Mouse (Mus musculus): Measurements from ENCODE around the gene Tubg1. TPM values are rescaled to one million over a fixed set of nuclear protein-coding genes. Genes with fewer than 3 reads are reported as not detected.

Gene Tubg1
- polyA plus RNA-seq, 1 experiment: 39.1 TPM

GRCm38 (mm10) chr11:101161551-101161950, 41.8 kb downstream of the Tubg1 start:
- Histone ChIP-seq H3K4me3 (replicated peaks; ENCODE audit: insufficient read depth, low read depth, low read length) (no peak overlapping the region), H3K27ac (ENCODE audit: insufficient read depth, low read length) (no peak overlapping the region), H3K4me1 (ENCODE audit: control insufficient read depth, insufficient read depth, low read length) (peaks cover 22% of the 10 kb centered on the region), H3K27me3 (ENCODE audit: control insufficient read depth, insufficient read depth, low read length) (no peaks in the 10 kb centered on the region)
- DNase-seq: no peak
- TF ChIP-seq CTCF (IDR thresholded peaks at IDR 0.05; ENCODE audit: borderline replicate concordance, insufficient read depth, low read depth, low read length): no peak
- TF ChIP-seq POLR2A (IDR thresholded peaks at IDR 0.05; ENCODE audit: borderline replicate concordance, insufficient read depth, low read length): no peak
- WGBS: 89% methylated on average over 15 of the region's 15 CpGs

- TF ChIP-seq CTCF (IDR thresholded peaks at IDR 0.05; ENCODE audit: borderline replicate concordance, insufficient read depth, low read depth, low read length): no peak
- TF ChIP-seq POLR2A (IDR thresholded peaks at IDR 0.05; ENCODE audit: borderline replicate concordance, insufficient read depth, low read length): no peak
- WGBS: 30% methylated on average over 5 of the region's 5 CpGs
- peaks cover 22% of the 10 kb centered on the region for H3K4me1 ChIP-seq (ENCODE audit: control insufficient read depth, insufficient read depth, low read length)
- no peaks in the 10 kb centered on the region for H3K27me3 ChIP-seq (ENCODE audit: control insufficient read depth, insufficient read depth, low read length)
- no peak overlapping the region for H3K4me3 ChIP-seq (replicated peaks; ENCODE audit: insufficient read depth, low read depth, low read length)
- H3K27ac ChIP-seq (ENCODE audit: insufficient read depth, low read length): peak overlapping the region; percentile 35; the same call in 1 of the 2 replicates
- no peak for DNase-seq
Measured at GRCm38 (mm10) chr11:101162301-101162700, 42.6 kb downstream of the Tubg1 start.

- no peaks in the 10 kb centered on the region for H3K27me3 ChIP-seq (ENCODE audit: control insufficient read depth, insufficient read depth, low read length)
- TF ChIP-seq POLR2A (IDR thresholded peaks at IDR 0.05; ENCODE audit: borderline replicate concordance, insufficient read depth, low read length) (no peak), CTCF (IDR thresholded peaks at IDR 0.05; ENCODE audit: borderline replicate concordance, insufficient read depth, low read depth, low read length) (no peak)
- H3K4me3 ChIP-seq (replicated peaks; ENCODE audit: insufficient read depth, low read depth, low read length): no peak overlapping the region
- H3K27ac ChIP-seq (ENCODE audit: insufficient read depth, low read length): no peak overlapping the region
- peak; percentile 49 to 66 for DNase-seq
- peaks cover 25% of the 10 kb centered on the region for H3K4me1 ChIP-seq (ENCODE audit: control insufficient read depth, insufficient read depth, low read length)
- 26% methylated on average over 5 of the region's 5 CpGs for WGBS
Measured at GRCm38 (mm10) chr11:101162772-101163171, 43.0 kb downstream of the Tubg1 start.

- Histone ChIP-seq H3K27ac (ENCODE audit: insufficient read depth, low read length) (peak overlapping the region; percentile 8; the same call in 1 of the 2 replicates), H3K4me3 (replicated peaks; ENCODE audit: insufficient read depth, low read depth, low read length) (no peak overlapping the region), H3K27me3 (ENCODE audit: control insufficient read depth, insufficient read depth, low read length) (no peaks in the 10 kb centered on the region), H3K4me1 (ENCODE audit: control insufficient read depth, insufficient read depth, low read length) (peaks cover 30% of the 10 kb centered on the region)
- peak; percentile 37 to 51 for DNase-seq
- TF ChIP-seq POLR2A (IDR thresholded peaks at IDR 0.05; ENCODE audit: borderline replicate concordance, insufficient read depth, low read length): no peak
- TF ChIP-seq CTCF (IDR thresholded peaks at IDR 0.05; ENCODE audit: borderline replicate concordance, insufficient read depth, low read depth, low read length): no peak
- 29% methylated on average over 49 of the region's 49 CpGs for WGBS
Measured at GRCm38 (mm10) chr11:101163476-101164350, 44.0 kb downstream of the Tubg1 start.

GRCm38 (mm10) chr11:101164351-101164665, 44.6 kb downstream of the Tubg1 start:
- DNase-seq: peak; percentile 23 to 45
- peaks cover 30% of the 10 kb centered on the region for H3K4me1 ChIP-seq (ENCODE audit: control insufficient read depth, insufficient read depth, low read length)
- WGBS: 35% methylated on average over 21 of the region's 21 CpGs
- no peaks in the 10 kb centered on the region for H3K27me3 ChIP-seq (ENCODE audit: control insufficient read depth, insufficient read depth, low read length)
- TF ChIP-seq POLR2A (IDR thresholded peaks at IDR 0.05; ENCODE audit: borderline replicate concordance, insufficient read depth, low read length) (no peak), CTCF (IDR thresholded peaks at IDR 0.05; ENCODE audit: borderline replicate concordance, insufficient read depth, low read depth, low read length) (no peak)
- no peak overlapping the region for H3K4me3 ChIP-seq (replicated peaks; ENCODE audit: insufficient read depth, low read depth, low read length)
- H3K27ac ChIP-seq (ENCODE audit: insufficient read depth, low read length): peak overlapping the region; percentile 8; the same call in 1 of the 2 replicates

GRCm38 (mm10) chr11:101164677-101165580, 45.2 kb downstream of the Tubg1 start:
- peaks cover 30% of the 10 kb centered on the region for H3K4me1 ChIP-seq (ENCODE audit: control insufficient read depth, insufficient read depth, low read length)
- H3K4me3 ChIP-seq (replicated peaks; ENCODE audit: insufficient read depth, low read depth, low read length): no peak overlapping the region
- TF ChIP-seq CTCF (IDR thresholded peaks at IDR 0.05; ENCODE audit: borderline replicate concordance, insufficient read depth, low read depth, low read length): no peak
- TF ChIP-seq POLR2A (IDR thresholded peaks at IDR 0.05; ENCODE audit: borderline replicate concordance, insufficient read depth, low read length): no peak
- peak; percentile 19 to 22 for DNase-seq
- no peak overlapping the region for H3K27ac ChIP-seq (ENCODE audit: insufficient read depth, low read length)
- WGBS: 60% methylated on average over 35 of the region's 35 CpGs
- no peaks in the 10 kb centered on the region for H3K27me3 ChIP-seq (ENCODE audit: control insufficient read depth, insufficient read depth, low read length)

- Histone ChIP-seq H3K27ac (ENCODE audit: insufficient read depth, low read length) (no peak overlapping the region), H3K27me3 (ENCODE audit: control insufficient read depth, insufficient read depth, low read length) (no peaks in the 10 kb centered on the region), H3K4me3 (replicated peaks; ENCODE audit: insufficient read depth, low read depth, low read length) (no peak overlapping the region), H3K4me1 (ENCODE audit: control insufficient read depth, insufficient read depth, low read length) (peaks cover 29% of the 10 kb centered on the region)
- 51% methylated on average over 14 of the region's 14 CpGs for WGBS
- DNase-seq: peak; percentile 24 to 41
- TF ChIP-seq POLR2A (IDR thresholded peaks at IDR 0.05; ENCODE audit: borderline replicate concordance, insufficient read depth, low read length) (no peak), CTCF (IDR thresholded peaks at IDR 0.05; ENCODE audit: borderline replicate concordance, insufficient read depth, low read depth, low read length) (no peak)
Measured at GRCm38 (mm10) chr11:101166357-101166756, 46.6 kb downstream of the Tubg1 start.

Measured in cerebellum, adult 2 months (tissue).